Mouse (Mus musculus): ENCODE measurements at regions not wholly inside any gene's neighbourhood (a gene's known extent, or its start where the extent isn't known, plus 50 kb on each side); places are given as distances from the start of the nearest gene placed in this dataset.

- TF ChIP-seq POLR2A (IDR thresholded peaks at IDR 0.05; ENCODE audit: control insufficient read depth, extremely low read depth, insufficient read depth, low read length, poor library complexity), result no peak
- TF ChIP-seq CTCF (IDR thresholded peaks at IDR 0.05; ENCODE audit: borderline replicate concordance, control insufficient read depth, extremely low read depth, insufficient read depth, low read length, poor library complexity), result no peak
These were observed 329.5 kb upstream of the Dio3 start for GRCm38 (mm10) chr12:109949231-109949965.

Measured in thymus, adult 2 months (tissue).